Mouse (Mus musculus) retina, postnatal 7 days (tissue): ENCODE measurements around the gene Fndc11.

ENCODE experiments used
- DNase-seq: peaks from one replicate; pipeline ENCODE4 v3.0.0-alpha.2; 2012; ENCODE audit warnings: low read depth, low spot score

Gene Fndc11

GRCm38 (mm10) chr2:181266839-181267238 lies 47.0 kb downstream of the Fndc11 start:
- no peak for DNase-seq

- no peak for DNase-seq
These were observed 52.3 kb downstream of the Fndc11 start for GRCm38 (mm10) chr2:181272092-181272491.
